Mouse (Mus musculus) stomach, embryonic 16.5 days (tissue): ENCODE measurements around the gene Lrrc4. TPM values are rescaled to one million over a fixed set of nuclear protein-coding genes. Genes with fewer than 3 reads are reported as not detected.

ENCODE experiments used
- ATAC-seq: fragments of 200-750 bp; cut with Nextera tagmentation; 2 replicates; pipeline ENCODE4 v1.8.0; 2017; ENCODE audit warnings: moderate number of reproducible peaks, moderate TSS enrichment; ENCODE audit not compliant: insufficient read depth, low FRiP score
- H3K27ac ChIP-seq: fragments of 300-500 bp; sonication (generic); 2 replicates; pipeline ENCODE4 v1.5.1; 2014; ENCODE audit warnings: low read length
- H3K27me3 ChIP-seq: fragments of 300-500 bp; sonication (generic); 2 replicates; pipeline ENCODE4 v1.6.1; 2014; ENCODE audit warnings: low read length, control low read depth, mixed read lengths; ENCODE audit not compliant: control insufficient read depth, insufficient read depth
- H3K36me3 ChIP-seq: fragments of 300-500 bp; sonication (generic); 2 replicates; pipeline ENCODE4 v1.6.1; 2014; ENCODE audit warnings: low read length; ENCODE audit not compliant: control insufficient read depth, insufficient read depth
- H3K4me1 ChIP-seq: fragments of 300-500 bp; sonication (generic); 2 replicates; pipeline ENCODE4 v1.6.1; 2014; ENCODE audit warnings: low read length, control low read depth, mixed read lengths; ENCODE audit not compliant: control insufficient read depth, insufficient read depth
- H3K4me2 ChIP-seq: fragments of 300-500 bp; sonication (generic); 2 replicates; pipeline ENCODE4 v1.6.1; 2014; ENCODE audit warnings: low read depth, low read length, mixed read lengths
- H3K4me3 ChIP-seq: fragments of 300-500 bp; sonication (generic); replicated peaks from 2 replicates; pipeline ENCODE4 v1.5.1; 2014; ENCODE audit warnings: mild to moderate bottlenecking, low read length
- H3K9ac ChIP-seq: fragments of 300-500 bp; sonication (generic); 2 replicates; pipeline ENCODE4 v1.6.1; 2014; ENCODE audit warnings: low read length
- H3K9me3 ChIP-seq: fragments of 300-500 bp; sonication (generic); replicated peaks from 2 replicates; pipeline ENCODE4 v1.6.1; 2016; ENCODE audit warnings: low read length, control low read depth; ENCODE audit not compliant: control insufficient read depth
- WGBS: fragments of 180-500 bp; shearing (Covaris S2); extraction: QIAGEN DNeasy Blood & Tissue Kit; methylation state at CpG from one replicate; pipeline ENCODE4 v1.1.7; 2014; 5-methylcytosine and 5-hydroxymethylcytosine counted together
- polyA plus RNA-seq: library from polyadenylated mRNA; unstranded; fragments of >200 nt; fragmentation: Nextera tagmentation; extraction: Ambion mirVana; gene quantifications from 2 replicates; pipeline ENCODE4 v1.2.1, GENCODE M21; 2015

Lrrc4 gene
- polyA plus RNA-seq, 1 experiment from 2014 or later: 0.72 TPM

DNA sequence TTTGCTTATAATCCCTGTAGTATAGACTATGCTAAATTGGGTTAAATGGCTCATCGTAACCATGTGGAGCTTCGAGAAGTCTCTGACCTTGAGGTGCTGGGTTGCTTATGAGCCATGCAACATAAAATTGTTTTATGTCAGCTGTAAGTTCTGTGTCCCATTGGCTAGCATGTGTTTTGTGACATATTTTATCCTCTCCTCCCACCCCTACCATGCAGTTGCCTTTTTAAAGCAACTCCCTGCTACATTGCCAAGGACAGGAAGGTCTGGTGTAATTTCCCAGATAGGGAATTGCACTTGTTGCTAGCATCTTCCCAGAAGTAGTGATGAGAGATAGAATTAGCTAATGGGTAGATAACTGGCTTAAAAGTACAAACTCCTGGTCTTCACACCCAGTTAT, 31.7 kb downstream of the Lrrc4 start:
- 89% methylated on average over 2 of the region's 2 CpGs for WGBS
- ATAC-seq: no peak
- peaks cover 9% of the 10 kb centered on the region; the same call in 1 of the 2 replicates for H3K36me3 ChIP-seq

DNA sequence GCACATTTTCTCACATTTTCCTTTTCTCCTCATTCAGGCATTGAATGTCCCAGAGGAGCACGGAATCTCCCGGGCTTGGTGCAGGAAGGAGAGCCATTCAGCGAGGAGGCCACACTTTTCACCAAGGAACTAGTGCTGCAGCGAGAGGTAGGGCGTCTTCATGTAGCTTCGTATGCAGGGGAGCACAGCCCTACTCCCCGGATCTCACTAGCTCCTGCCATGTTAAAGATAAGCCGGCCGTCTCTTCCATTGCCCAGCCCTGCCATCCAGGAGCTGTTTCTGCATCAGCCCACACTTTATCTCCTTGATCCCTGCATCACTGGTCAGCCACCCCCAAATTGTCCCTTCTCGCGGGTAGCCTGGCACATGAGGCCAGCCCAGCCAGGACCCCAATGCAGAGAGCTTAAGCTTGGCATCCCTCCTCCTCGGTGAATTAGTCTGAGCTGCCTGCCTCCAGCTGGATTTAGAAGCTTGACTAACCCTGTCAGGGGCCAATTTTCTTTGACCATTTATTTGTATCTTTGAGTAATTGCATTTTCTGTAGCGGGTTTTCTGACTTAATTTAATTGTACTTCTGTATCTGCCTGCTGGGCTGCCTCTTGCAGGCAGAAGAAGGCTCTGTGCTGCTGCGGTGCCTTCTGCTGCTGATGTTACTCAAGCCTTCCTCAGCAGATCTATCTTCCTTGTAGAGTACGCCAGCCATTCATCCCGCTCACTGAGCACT, 35.6 kb downstream of the Lrrc4 start:
- WGBS: 85% methylated on average over 16 of the region's 16 CpGs
- ATAC-seq: no peak
- Histone ChIP-seq H3K4me3 (no peak overlapping the region), H3K9ac (no peak overlapping the region), H3K4me1 (peaks cover 4% of the 10 kb centered on the region; the same call in 1 of the 2 replicates), H3K27me3 (no peaks in the 10 kb centered on the region), H3K9me3 (no peaks in the 10 kb centered on the region), H3K4me2 (no peak overlapping the region), H3K36me3 (peaks cover 9% of the 10 kb centered on the region; the same call in 1 of the 2 replicates), H3K27ac (no peak overlapping the region)

More for the DNA sequence above, 31.7 kb downstream of the Lrrc4 start:
- Histone ChIP-seq H3K4me3 (no peak overlapping the region), H3K4me1 (peaks cover 4% of the 10 kb centered on the region; the same call in 1 of the 2 replicates), H3K9me3 (no peaks in the 10 kb centered on the region), H3K27ac (no peak overlapping the region), H3K4me2 (no peak overlapping the region), H3K9ac (no peak overlapping the region), H3K27me3 (no peaks in the 10 kb centered on the region)

DNA sequence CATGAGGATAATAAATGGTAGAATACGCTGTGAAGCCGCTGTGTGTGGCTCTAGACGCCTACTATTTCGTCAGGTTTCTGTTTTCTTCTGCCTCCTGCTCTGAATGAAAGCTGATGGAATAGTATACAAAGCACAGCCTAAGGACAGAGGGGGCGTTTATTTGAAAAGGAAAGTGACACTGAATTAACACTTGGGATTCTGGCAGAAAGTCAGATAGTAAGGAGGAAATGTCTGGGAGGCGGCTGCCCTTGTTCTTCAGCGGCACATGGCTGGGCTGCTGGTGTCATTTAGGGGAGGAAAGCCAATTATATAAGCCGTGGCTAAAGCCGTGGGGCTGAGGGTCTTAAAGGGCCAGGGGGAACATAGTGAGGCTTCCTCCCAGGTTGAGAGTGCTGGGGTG, 36.2 kb downstream of the Lrrc4 start:
- peaks cover 4% of the 10 kb centered on the region; the same call in 1 of the 2 replicates for H3K4me1 ChIP-seq
- 37% methylated on average over 9 of the region's 9 CpGs for WGBS
- H3K27ac ChIP-seq: no peak overlapping the region
- H3K9me3 ChIP-seq: no peaks in the 10 kb centered on the region
- ATAC-seq: no peak
- H3K9ac ChIP-seq: no peak overlapping the region
- no peaks in the 10 kb centered on the region for H3K27me3 ChIP-seq
- H3K4me3 ChIP-seq: no peak overlapping the region
- peaks cover 9% of the 10 kb centered on the region; the same call in 1 of the 2 replicates for H3K36me3 ChIP-seq
- H3K4me2 ChIP-seq: no peak overlapping the region

DNA sequence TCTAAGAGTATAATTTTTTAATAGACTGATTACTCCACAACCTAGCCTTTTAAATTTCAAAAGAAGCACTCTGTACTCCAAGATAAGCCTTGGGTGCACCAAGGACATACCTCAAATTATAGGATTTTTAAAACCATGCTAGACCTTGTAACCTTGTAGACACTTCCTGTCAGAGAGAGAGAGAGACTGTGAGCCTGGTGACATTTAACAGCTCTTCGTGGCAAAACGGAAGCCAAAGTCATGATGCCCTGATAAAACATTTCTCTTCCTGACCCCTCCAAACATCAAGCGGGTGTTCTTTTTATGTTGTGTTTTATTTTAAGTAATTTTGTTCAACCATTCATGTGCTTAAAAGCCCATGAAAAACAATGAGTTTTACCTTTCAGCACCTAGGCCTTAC, 39.7 kb downstream of the Lrrc4 start:
- no peak overlapping the region for H3K4me2 ChIP-seq
- H3K27ac ChIP-seq: no peak overlapping the region
- WGBS: 86% methylated on average over 3 of the region's 3 CpGs
- ATAC-seq: no peak
- no peak overlapping the region for H3K4me3 ChIP-seq
- 0 out of 2 replicates have a peak, but pooled peaks cover 5% of the 10 kb centered on the region for H3K36me3 ChIP-seq
- H3K9ac ChIP-seq: no peak overlapping the region
- no peaks in the 10 kb centered on the region for H3K27me3 ChIP-seq
- H3K9me3 ChIP-seq: no peaks in the 10 kb centered on the region
- peaks cover 16% of the 10 kb centered on the region for H3K4me1 ChIP-seq

DNA sequence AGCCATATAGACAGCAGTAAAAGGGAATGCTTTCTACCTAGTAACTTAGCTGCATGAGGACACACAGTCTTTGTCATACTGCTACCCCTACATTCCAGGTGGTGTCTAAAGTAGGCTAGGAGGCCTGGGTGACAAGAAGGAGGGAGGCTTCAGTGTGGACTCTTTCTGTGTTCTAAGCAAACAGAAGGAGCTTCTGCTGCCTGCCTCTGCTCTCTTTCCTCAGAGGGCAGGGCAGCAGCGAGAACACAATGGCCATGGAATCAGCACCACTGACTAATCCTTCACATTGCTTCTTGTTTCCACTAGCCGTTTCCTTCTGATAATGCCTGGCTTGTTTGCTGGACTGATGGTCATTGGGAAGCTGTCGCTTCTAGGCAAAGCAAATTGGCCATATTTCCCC, 40.4 kb downstream of the Lrrc4 start:
- no peaks in the 10 kb centered on the region for H3K9me3 ChIP-seq
- no peak overlapping the region for H3K27ac ChIP-seq
- H3K4me2 ChIP-seq: no peak overlapping the region
- no peak overlapping the region for H3K4me3 ChIP-seq
- ATAC-seq: no peak
- H3K36me3 ChIP-seq: 0 out of 2 replicates have a peak, but pooled peaks cover under 1% of the 10 kb centered on the region
- no peak overlapping the region for H3K9ac ChIP-seq
- WGBS: 53% methylated on average over 3 of the region's 3 CpGs
- H3K4me1 ChIP-seq: peaks cover 16% of the 10 kb centered on the region
- H3K27me3 ChIP-seq: no peaks in the 10 kb centered on the region

DNA sequence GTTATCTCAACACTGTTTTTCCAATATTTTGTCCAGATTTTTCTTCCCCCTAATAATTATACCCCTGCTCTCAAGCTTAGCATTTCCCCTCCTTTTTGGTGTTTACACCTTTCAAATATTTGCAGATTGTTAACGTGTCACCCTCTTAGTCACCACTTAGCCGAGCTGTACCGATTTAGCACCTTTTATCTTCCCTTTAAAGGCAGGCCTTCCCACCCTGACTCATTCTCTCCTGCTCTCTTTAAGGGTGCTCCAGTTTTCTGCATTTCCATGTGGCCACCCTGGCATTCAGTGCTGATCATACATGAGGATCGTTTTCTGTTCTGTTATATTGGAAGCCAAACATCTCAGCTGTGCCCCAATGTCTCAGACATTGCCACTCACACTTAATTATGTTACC, 41.9 kb downstream of the Lrrc4 start:
- Histone ChIP-seq H3K9me3 (no peaks in the 10 kb centered on the region), H3K4me1 (peaks cover 12% of the 10 kb centered on the region), H3K27ac (0 out of 2 replicates have a peak overlapping the region, but pooled peaks have one; percentile 12), H3K4me2 (no peak overlapping the region), H3K27me3 (no peaks in the 10 kb centered on the region), H3K4me3 (no peak overlapping the region), H3K36me3 (no peaks in the 10 kb centered on the region), H3K9ac (no peak overlapping the region)
- ATAC-seq: no peak; the same call in 1 of the 2 replicates
- WGBS: 52% methylated on average over 4 of the region's 4 CpGs

DNA sequence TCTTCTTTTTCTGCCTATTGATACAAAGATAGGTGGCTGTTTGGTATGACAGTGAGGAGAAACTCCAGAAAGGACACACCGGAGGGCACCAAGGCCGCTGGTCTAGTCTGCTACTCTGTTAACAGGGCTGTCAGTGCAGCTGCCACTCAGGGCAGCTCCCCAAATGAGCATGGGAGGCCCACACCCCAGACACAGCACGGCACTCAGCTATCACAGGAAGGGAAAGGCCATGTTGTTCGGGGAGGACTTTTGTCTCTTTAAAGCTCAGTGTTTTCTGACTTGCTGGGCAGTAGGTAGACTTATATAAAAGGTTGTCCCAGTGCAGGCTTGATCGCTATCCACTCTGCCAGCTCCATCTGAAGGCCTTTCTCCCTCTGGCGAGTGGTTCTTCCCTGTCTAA, 44.4 kb downstream of the Lrrc4 start:
- 78% methylated on average over 6 of the region's 6 CpGs for WGBS
- Histone ChIP-seq H3K4me1 (peaks cover 12% of the 10 kb centered on the region), H3K9ac (no peak overlapping the region), H3K36me3 (no peaks in the 10 kb centered on the region), H3K27me3 (no peaks in the 10 kb centered on the region), H3K4me2 (no peak overlapping the region), H3K27ac (peak overlapping the region; percentile 12; the same call in 1 of the 2 replicates), H3K4me3 (no peak overlapping the region), H3K9me3 (no peaks in the 10 kb centered on the region)
- no peak for ATAC-seq

DNA sequence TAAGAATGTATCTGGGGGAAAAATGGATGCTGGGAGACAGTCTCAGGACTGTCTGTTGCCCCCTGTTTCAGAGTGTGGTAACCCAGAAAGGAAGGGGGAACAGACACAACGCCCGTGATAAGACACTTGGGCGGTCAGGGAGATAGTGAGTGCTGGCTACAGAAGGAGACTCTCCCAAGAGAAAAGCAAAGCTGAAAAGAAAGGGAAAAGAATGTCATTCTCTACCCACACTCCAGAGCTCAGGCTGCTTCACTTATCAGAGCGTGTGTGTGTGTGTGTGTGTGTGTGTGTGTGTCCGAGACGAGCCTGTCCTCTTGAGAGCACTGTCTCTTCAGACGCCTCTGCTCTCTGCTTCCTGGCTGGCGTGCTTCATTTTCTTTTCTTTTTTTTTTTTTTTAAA, 45.8 kb downstream of the Lrrc4 start:
- H3K27me3 ChIP-seq: no peaks in the 10 kb centered on the region
- no peak for ATAC-seq
- H3K9me3 ChIP-seq: no peaks in the 10 kb centered on the region
- H3K36me3 ChIP-seq: no peaks in the 10 kb centered on the region
- peaks cover 12% of the 10 kb centered on the region for H3K4me1 ChIP-seq
- H3K4me3 ChIP-seq: no peak overlapping the region
- no peak overlapping the region for H3K4me2 ChIP-seq
- no peak overlapping the region for H3K9ac ChIP-seq
- no peak overlapping the region for H3K27ac ChIP-seq
- WGBS: 64% methylated on average over 8 of the region's 8 CpGs

DNA sequence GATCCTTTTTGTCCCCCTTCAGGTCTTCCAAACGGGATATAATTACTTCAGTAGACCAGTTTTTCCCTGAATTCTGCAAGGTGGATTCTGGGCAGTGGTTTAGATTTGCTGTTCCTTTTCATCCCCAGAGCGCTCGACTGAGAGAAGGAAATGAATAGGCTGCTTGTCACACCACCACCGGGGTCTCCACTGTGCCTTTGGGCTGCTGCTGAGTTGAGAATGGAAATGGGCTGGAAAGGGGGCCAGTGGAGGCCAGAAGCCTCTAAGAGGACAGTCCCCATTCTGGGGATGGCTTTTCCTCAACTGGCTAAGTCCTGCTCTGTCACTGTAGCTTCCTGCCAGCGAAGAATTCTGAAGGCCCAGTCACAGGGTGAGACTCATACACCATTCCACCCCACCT, 47.6 kb downstream of the Lrrc4 start:
- no peaks in the 10 kb centered on the region for H3K9me3 ChIP-seq
- no peak for ATAC-seq
- no peaks in the 10 kb centered on the region for H3K4me1 ChIP-seq
- no peak overlapping the region for H3K9ac ChIP-seq
- H3K4me3 ChIP-seq: no peak overlapping the region
- 81% methylated on average over 5 of the region's 5 CpGs for WGBS
- no peak overlapping the region for H3K4me2 ChIP-seq
- no peaks in the 10 kb centered on the region for H3K36me3 ChIP-seq
- no peak overlapping the region for H3K27ac ChIP-seq
- H3K27me3 ChIP-seq: no peaks in the 10 kb centered on the region
